Mouse (Mus musculus): ENCODE data around the gene Tti1. TPM values are rescaled to one million over a fixed set of nuclear protein-coding genes. Genes with fewer than 3 reads are reported as not detected.

Tti1 gene
- polyA plus RNA-seq, 1 experiment: not detected

DNA sequence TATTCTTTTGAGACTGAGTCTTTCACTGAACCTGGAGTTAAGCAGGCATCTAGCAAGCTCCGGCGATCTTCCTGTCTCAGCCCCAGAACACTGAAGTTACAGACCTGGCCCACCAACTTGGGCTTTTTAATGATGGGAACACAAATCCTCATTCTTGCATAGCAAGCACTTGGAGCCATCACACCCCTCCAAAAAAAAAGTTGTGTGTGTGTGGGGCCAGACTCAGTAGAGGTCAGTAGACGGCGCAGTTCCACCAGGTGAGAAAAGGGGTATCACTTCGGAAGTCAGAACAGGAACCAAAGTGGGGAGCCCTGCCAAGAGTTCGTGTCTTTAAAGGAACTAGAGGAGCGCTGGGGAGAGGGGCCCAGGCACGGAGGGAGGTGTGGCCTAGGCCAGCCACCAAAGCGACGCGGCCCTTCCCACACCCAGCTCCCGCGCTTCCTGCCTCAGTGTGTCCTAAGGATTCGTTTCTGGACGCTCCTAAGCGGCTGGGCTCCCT, 329 bp downstream of the Tti1 start:
- Histone ChIP-seq H3K4me1 (ENCODE audit: control insufficient read depth, insufficient read depth, low read length) (peaks cover 9% of the 10 kb centered on the region), H3K27ac (ENCODE audit: insufficient read depth, low read depth, low read length) (0 out of 2 replicates have a peak overlapping the region, but pooled peaks have one; percentile 43), H3K4me3 (ENCODE audit: insufficient read depth, low read depth, low read length) (peak overlapping the region; percentile 65)
- no peak for TF ChIP-seq CTCF (IDR thresholded peaks at IDR 0.05; ENCODE audit: insufficient read depth, low read depth, low read length)
- TF ChIP-seq POLR2A (IDR thresholded peaks at IDR 0.05; ENCODE audit: insufficient read depth, low read depth, low read length): no peak
- WGBS: 2% methylated on average over 16 of the region's 16 CpGs

GRCm38 (mm10) chr2:158017330-158017729, 10.9 kb downstream of the Tti1 start:
- Histone ChIP-seq H3K4me3 (ENCODE audit: insufficient read depth, low read depth, low read length) (no peak overlapping the region), H3K4me1 (ENCODE audit: control insufficient read depth, insufficient read depth, low read length) (no peaks in the 10 kb centered on the region), H3K27ac (ENCODE audit: insufficient read depth, low read depth, low read length) (no peak overlapping the region)
- TF ChIP-seq POLR2A (IDR thresholded peaks at IDR 0.05; ENCODE audit: insufficient read depth, low read depth, low read length) (no peak), CTCF (IDR thresholded peaks at IDR 0.05; ENCODE audit: insufficient read depth, low read depth, low read length) (no peak)
- 94% methylated on average over 4 of the region's 4 CpGs for whole genome bisulfite sequencing

GRCm38 (mm10) chr2:158012608-158013007, 15.6 kb downstream of the Tti1 start:
- no peaks in the 10 kb centered on the region for H3K4me1 ChIP-seq (ENCODE audit: control insufficient read depth, insufficient read depth, low read length)
- TF ChIP-seq CTCF (IDR thresholded peaks at IDR 0.05; ENCODE audit: insufficient read depth, low read depth, low read length): no peak
- no peak for TF ChIP-seq POLR2A (IDR thresholded peaks at IDR 0.05; ENCODE audit: insufficient read depth, low read depth, low read length)
- H3K27ac ChIP-seq (ENCODE audit: insufficient read depth, low read depth, low read length): no peak overlapping the region
- H3K4me3 ChIP-seq (ENCODE audit: insufficient read depth, low read depth, low read length): no peak overlapping the region
- 84% methylated on average over 3 of the region's 3 CpGs for WGBS

GRCm38 (mm10) chr2:158009373-158009772, 18.9 kb downstream of the Tti1 start:
- no peak overlapping the region for H3K27ac ChIP-seq (ENCODE audit: insufficient read depth, low read depth, low read length)
- H3K4me1 ChIP-seq (ENCODE audit: control insufficient read depth, insufficient read depth, low read length): no peaks in the 10 kb centered on the region
- TF ChIP-seq POLR2A (IDR thresholded peaks at IDR 0.05; ENCODE audit: insufficient read depth, low read depth, low read length): no peak
- no peak for TF ChIP-seq CTCF (IDR thresholded peaks at IDR 0.05; ENCODE audit: insufficient read depth, low read depth, low read length)
- no peak overlapping the region for H3K4me3 ChIP-seq (ENCODE audit: insufficient read depth, low read depth, low read length)
- WGBS: 90% methylated on average over 7 of the region's 7 CpGs

- Histone ChIP-seq H3K4me1 (ENCODE audit: control insufficient read depth, insufficient read depth, low read length) (no peaks in the 10 kb centered on the region), H3K27ac (ENCODE audit: insufficient read depth, low read depth, low read length) (no peak overlapping the region), H3K4me3 (ENCODE audit: insufficient read depth, low read depth, low read length) (no peak overlapping the region)
- WGBS: 99% methylated on average over 4 of the region's 4 CpGs
- TF ChIP-seq CTCF (IDR thresholded peaks at IDR 0.05; ENCODE audit: insufficient read depth, low read depth, low read length): no peak
- no peak for TF ChIP-seq POLR2A (IDR thresholded peaks at IDR 0.05; ENCODE audit: insufficient read depth, low read depth, low read length)
Measured at GRCm38 (mm10) chr2:158005641-158006040, 22.6 kb downstream of the Tti1 start.

DNA sequence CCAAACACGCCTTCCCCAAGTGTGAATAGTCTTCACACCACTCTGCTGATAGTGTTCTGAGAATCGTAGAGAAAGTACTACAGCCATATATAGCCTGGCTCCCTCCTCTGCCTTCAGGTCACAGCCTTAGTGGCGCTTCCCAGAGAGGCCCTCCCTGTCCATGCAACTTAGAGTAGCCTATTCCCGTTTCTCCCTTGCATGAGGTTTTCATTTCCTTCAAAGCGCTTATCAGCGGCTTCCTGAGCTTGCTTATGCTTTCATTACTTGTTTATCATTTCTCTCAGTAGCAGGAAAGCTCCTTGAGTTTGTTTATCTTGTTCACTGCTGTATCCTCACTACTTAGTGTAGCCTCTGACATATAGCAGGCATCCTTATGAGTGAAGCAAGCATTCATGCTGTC, 23.6 kb downstream of the Tti1 start:
- TF ChIP-seq CTCF (IDR thresholded peaks at IDR 0.05; ENCODE audit: insufficient read depth, low read depth, low read length) (no peak), POLR2A (IDR thresholded peaks at IDR 0.05; ENCODE audit: insufficient read depth, low read depth, low read length) (no peak)
- H3K4me1 ChIP-seq (ENCODE audit: control insufficient read depth, insufficient read depth, low read length): no peaks in the 10 kb centered on the region
- WGBS: 84% methylated on average over 6 of the region's 6 CpGs
- H3K4me3 ChIP-seq (ENCODE audit: insufficient read depth, low read depth, low read length): no peak overlapping the region
- H3K27ac ChIP-seq (ENCODE audit: insufficient read depth, low read depth, low read length): no peak overlapping the region

GRCm38 (mm10) chr2:157998817-157999216, 29.4 kb downstream of the Tti1 start:
- H3K4me3 ChIP-seq (ENCODE audit: insufficient read depth, low read depth, low read length): no peak overlapping the region
- TF ChIP-seq CTCF (IDR thresholded peaks at IDR 0.05; ENCODE audit: insufficient read depth, low read depth, low read length) (no peak), POLR2A (IDR thresholded peaks at IDR 0.05; ENCODE audit: insufficient read depth, low read depth, low read length) (no peak)
- 58% methylated on average over 3 of the region's 3 CpGs for WGBS
- no peaks in the 10 kb centered on the region for H3K4me1 ChIP-seq (ENCODE audit: control insufficient read depth, insufficient read depth, low read length)
- H3K27ac ChIP-seq (ENCODE audit: insufficient read depth, low read depth, low read length): no peak overlapping the region

DNA sequence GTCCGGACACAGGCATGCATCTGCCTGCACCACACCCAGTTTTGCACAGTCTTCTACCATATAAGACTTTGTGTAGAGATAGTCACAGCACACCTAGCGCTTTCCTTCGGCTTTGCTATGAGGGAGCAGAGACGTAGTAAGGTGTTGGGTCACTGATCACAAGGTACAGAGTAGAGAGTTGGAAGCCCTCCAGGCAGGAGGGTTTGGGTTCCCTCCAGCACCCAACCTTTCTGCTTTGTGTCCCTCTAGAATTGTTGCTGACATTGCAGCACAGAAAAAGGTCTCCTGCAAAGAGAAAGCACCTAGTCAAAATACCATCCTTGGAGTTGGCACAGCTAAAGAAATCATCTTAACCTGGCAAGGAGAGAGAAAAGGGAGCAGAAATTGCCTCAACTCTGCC, 35.7 kb downstream of the Tti1 start:
- H3K27ac ChIP-seq (ENCODE audit: insufficient read depth, low read depth, low read length): no peak overlapping the region
- WGBS: 94% methylated on average over 4 of the region's 4 CpGs

DNA sequence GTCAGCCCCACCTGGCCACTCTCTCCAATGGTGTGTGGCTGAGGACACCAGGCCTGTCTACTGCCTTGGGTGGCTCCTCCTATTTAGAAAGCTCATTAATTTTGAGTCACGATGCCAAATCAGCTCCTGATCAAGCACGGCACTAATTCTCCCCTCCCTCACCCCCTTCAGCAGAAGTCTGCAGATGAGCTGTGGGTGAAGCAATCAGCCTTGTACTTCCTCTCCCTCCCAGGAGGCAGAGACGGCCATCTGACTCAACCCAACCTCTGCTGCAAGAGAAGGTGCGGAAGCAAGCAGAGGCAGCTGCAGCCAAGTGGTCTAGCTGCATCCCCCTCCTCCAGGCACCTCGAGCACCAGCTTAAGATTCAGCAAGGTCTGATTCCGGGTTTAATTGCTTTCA, 37.2 kb downstream of the Tti1 start:
- Histone ChIP-seq H3K27ac (ENCODE audit: insufficient read depth, low read depth, low read length) (no peak overlapping the region), H3K4me3 (ENCODE audit: insufficient read depth, low read depth, low read length) (no peak overlapping the region), H3K4me1 (ENCODE audit: control insufficient read depth, insufficient read depth, low read length) (peaks cover 11% of the 10 kb centered on the region)
- TF ChIP-seq POLR2A (IDR thresholded peaks at IDR 0.05; ENCODE audit: insufficient read depth, low read depth, low read length) (no peak), CTCF (IDR thresholded peaks at IDR 0.05; ENCODE audit: insufficient read depth, low read depth, low read length) (no peak)
- WGBS: 51% methylated on average over 6 of the region's 6 CpGs

More for the DNA sequence above, 35.7 kb downstream of the Tti1 start:
- H3K4me1 ChIP-seq (ENCODE audit: control insufficient read depth, insufficient read depth, low read length): peaks cover 7% of the 10 kb centered on the region
- TF ChIP-seq POLR2A (IDR thresholded peaks at IDR 0.05; ENCODE audit: insufficient read depth, low read depth, low read length) (no peak), CTCF (IDR thresholded peaks at IDR 0.05; ENCODE audit: insufficient read depth, low read depth, low read length) (no peak)
- no peak overlapping the region for H3K4me3 ChIP-seq (ENCODE audit: insufficient read depth, low read depth, low read length)

GRCm38 (mm10) chr2:157989946-157990345, 38.3 kb downstream of the Tti1 start:
- H3K4me1 ChIP-seq (ENCODE audit: control insufficient read depth, insufficient read depth, low read length): peaks cover 20% of the 10 kb centered on the region
- 92% methylated on average over 2 of the region's 2 CpGs for WGBS
- no peak overlapping the region for H3K27ac ChIP-seq (ENCODE audit: insufficient read depth, low read depth, low read length)
- H3K4me3 ChIP-seq (ENCODE audit: insufficient read depth, low read depth, low read length): no peak overlapping the region
- TF ChIP-seq POLR2A (IDR thresholded peaks at IDR 0.05; ENCODE audit: insufficient read depth, low read depth, low read length): no peak
- TF ChIP-seq CTCF (IDR thresholded peaks at IDR 0.05; ENCODE audit: insufficient read depth, low read depth, low read length): no peak

Data from olfactory bulb, adult 2 months (tissue).